Mouse (Mus musculus) layer of hippocampus, postnatal 14 days (tissue): ENCODE measurements around the gene Olfr678. TPM values are rescaled to one million over a fixed set of nuclear protein-coding genes. Genes with fewer than 3 reads are reported as not detected.
"Not testable (repeated sequence)": the region's sequence is repeated elsewhere in the genome, so short reads cannot be mapped to it uniquely, and the experiment has no call there.

Experiments
- DNase-seq, 2 experiments: peaks; one replicate each; pipeline ENCODE4 v3.0.0; 2021 to 2022; ENCODE audit warnings: low spot score in 2 of 2, mixed read lengths in 1 of 2
- long read RNA-seq, 2 experiments: library from polyadenylated mRNA; stranded (forward); transcript quantifications; one replicate each; pipeline ENCODE4 v2.0.0; 2021
- total RNA-seq, 2 experiments: library from RNA; stranded (reverse); gene quantifications; 2 replicates each; pipeline ENCODE4 v1.2.3; 2021

Olfr678 gene
- total RNA-seq, result not detected
- long read RNA-seq, experiment 1, result 0 reads
- long read RNA-seq, experiment 2, result 0 reads

DNA sequence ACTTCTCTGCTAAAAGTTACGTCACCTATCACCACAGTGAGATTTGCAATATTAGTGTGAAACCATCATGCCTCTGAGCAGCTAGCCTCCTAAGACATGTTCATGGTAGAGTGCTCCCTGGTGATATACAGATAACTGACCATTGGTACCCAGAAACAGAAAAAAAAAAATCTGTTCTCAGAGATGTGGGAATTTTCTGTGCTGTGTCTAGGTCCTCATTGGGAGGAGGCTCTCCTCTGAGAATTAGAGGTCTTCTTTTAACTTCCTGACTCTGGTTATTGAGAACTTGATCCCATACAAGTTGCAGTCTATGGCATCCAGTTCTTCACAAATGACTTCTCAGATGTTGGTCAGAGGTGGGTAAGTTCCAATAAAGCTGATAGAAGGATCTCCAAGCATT is at the start of gene Olfr678:
Olfr678 (plus strand) TSS at position 301 of the 400 bp plus-strand sequence.
- no peak for DNase-seq

DNA sequence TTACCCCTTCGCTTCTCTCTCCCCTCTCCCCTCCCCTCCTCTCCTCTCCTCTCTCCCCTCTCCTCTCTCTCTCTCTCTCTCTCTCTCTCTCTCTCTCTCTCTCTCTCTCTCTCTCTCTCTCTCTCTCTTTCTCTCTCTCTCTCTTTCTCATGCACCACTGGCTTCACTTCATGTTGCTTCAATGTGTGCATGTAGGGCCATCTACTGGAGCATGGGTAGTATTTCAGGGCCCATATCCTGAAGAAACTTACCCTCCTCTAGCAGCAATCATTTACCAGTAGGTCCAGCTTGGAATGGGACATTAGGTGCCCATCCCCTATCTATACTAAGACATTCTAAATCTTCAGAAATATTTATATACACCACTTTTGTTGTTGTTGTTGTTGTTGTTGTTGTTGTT is 41.7 kb upstream of the Olfr678 start:
- no peak for DNase-seq

DNA sequence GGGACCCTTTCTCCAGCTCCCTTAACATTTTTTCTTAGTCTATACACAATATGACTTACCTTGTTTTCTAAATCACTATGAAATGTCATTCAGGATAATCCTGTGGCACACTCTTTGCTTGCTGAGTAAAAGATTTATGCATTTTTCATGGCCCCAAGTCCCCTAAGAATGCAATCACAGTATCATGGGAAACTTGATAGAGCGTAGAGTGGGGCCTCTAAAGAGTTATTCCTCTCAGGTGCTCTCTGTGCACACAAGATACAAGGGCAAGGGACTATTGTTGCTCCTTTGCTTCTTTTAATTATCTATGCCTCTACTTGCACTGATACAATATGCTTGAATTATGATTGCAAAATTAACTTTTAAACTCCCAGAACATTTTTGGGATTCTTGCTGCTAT is 35.9 kb upstream of the Olfr678 start, which contains the start of gene Olfr675:
Olfr675 (minus strand) TSS at position 101 of the 400 bp plus-strand sequence.
- no peak for DNase-seq

DNA sequence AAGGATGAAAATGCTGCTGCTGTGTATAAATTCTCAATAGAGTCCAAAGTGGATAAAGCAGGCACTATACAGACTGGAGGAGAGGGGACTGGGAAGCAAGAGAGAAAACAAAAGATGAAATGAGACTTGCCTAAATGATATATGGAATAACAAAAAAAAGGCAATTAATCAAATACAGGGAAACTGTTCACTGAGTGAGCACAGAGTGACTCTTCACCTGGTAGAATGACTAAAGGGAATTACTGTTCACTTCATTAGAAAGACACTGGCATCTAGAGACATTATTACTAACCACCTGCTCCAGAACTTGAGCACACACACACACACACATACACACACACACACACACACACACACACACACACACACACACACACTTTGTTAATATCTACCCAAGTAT is 31.9 kb upstream of the Olfr678 start, which contains the start of gene Olfr676:
Olfr676 (plus strand) TSS at position 301 of the 400 bp plus-strand sequence.
- no peak for DNase-seq

DNA sequence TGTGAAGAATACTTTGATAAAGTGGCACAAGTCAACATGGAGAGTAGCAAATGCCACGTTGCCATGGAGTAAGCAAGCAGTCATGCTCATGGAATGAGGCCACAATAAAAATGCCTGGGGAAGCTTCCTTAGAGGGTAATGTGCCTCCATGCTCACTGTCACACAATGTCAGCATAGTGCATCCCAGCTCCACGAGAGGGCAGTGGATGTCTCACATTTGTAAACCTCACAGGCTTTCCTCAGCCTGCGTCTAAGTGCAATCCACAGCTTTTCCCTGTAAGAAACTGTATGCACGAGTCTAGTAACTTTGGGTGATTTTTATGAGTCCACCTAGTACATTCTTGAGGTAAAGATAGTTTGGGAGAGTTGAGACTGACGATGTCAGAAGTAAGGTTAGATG is 30.4 kb upstream of the Olfr678 start:
- not testable (repeated sequence) for DNase-seq

DNA sequence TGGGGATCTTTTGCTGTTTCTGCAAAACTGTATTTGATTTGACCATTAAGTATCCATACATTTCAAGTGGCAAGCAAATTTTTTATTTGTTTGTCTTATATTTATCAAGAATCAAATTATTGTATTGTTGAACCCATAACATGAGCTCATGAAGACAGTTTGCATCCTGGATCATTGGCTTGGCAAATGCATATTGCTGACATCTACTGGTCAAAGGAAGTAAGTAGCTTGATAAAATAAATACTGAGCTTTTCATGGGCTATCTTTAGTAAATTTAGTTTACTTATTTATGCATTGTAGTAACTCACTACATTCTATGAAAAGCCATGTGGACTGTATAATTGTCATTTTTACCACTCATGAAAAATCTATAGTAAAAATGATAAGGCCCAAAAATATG is 5.3 kb upstream of the Olfr678 start:
- peak in 1 of 2 experiments; percentile 2 for DNase-seq

DNA sequence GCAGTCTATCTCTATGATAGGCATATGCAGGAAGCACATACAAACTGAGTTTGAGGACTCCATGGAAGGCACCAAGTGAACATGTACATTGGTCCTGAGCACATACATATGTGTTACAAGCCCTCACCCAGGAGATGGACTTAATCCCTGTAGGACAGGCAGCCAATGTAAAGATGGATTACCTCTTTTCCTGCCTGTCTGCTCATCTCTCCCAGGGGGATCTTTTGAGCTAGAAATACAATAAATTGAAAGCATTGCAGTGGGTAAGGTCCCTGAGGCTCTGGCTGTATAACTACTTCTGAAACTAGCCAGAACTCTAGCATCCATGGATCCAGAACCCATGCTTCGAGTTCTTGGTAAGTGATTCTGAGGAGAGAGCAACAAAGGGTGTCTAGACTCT is 16.6 kb downstream of the Olfr678 start, which contains the start of gene Olfr679:
Olfr679 (plus strand) TSS at position 301 of the 400 bp plus-strand sequence.
- DNase-seq, result no peak

DNA sequence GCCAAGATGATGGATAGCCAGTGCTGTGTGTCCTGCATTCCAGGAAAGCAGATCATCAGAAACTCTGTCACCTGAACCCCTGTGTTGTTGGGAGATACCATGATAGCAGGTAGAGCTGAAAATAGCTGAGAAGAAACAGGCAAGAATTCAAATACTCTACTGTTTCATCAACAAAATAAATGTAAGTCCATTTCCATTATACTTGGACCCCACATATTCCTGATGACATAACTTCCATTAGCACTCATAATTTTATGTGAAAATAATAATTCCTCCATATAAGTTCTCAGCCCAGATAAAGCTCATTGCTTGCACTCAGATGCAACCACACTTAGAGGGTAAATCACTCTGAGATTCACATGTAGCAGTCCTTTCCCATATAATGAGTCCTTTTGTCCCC is 28.4 kb downstream of the Olfr678 start, which contains the start of gene Olfr680-ps1:
Olfr680-ps1 (minus strand) TSS at position 101 of the 400 bp plus-strand sequence.
- not testable (repeated sequence) for DNase-seq

DNA sequence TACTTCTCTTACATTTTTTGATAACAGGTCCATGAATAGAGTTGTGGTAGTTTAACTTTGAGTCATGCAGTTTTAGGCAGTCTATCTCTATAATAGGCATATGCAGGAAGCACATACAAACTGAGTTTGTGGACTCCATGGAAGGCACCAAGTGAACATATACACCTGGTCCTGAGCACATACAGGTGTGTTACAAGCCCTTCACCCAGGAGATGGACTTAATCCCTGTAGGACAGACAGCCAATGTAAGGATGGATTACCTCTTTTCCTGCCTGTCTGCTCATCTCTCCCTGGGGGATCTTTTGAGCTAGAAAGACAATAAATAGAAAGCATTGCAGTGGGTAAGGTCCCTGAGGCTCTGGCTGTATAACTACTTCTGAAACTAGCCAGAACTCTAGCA is 52.3 kb downstream of the Olfr678 start, which contains the start of gene Olfr681:
Olfr681 (plus strand) TSS at position 301 of the 400 bp plus-strand sequence.
- no peak for DNase-seq

Other genes with a start within 250 kb of the Olfr678 start
- not detected for gene Usp17lb, start 221.9 kb upstream of the Olfr678 start, total RNA-seq
- gene Usp17la, start 207.5 kb upstream of the Olfr678 start, total RNA-seq, result not detected
- not detected for gene Olfr665, start 186.4 kb upstream of the Olfr678 start, total RNA-seq
- gene Olfr666, start 168.5 kb upstream of the Olfr678 start, total RNA-seq, result not detected
- not detected for gene Olfr667, start 143.0 kb upstream of the Olfr678 start, total RNA-seq
- gene Olfr668, start 136.4 kb upstream of the Olfr678 start, total RNA-seq, result not detected
- gene Olfr669, start 130.2 kb upstream of the Olfr678 start, total RNA-seq, result not detected
- not detected for gene Olfr670, start 101.9 kb upstream of the Olfr678 start, total RNA-seq
- not detected for gene Olfr671, start 85.3 kb upstream of the Olfr678 start, total RNA-seq
- not detected for gene Olfr672, start 62.4 kb upstream of the Olfr678 start, total RNA-seq
- gene Olfr675, start 36.0 kb upstream of the Olfr678 start, total RNA-seq, result not detected
- not detected for gene Olfr676, start 31.8 kb upstream of the Olfr678 start, total RNA-seq
- not detected for gene Olfr677, start 13.1 kb upstream of the Olfr678 start, total RNA-seq
- gene Olfr679, start 16.7 kb downstream of the Olfr678 start, total RNA-seq, result not detected
- not detected for gene Olfr680-ps1, start 28.3 kb downstream of the Olfr678 start, total RNA-seq
- not detected for gene Olfr681, start 52.4 kb downstream of the Olfr678 start, total RNA-seq
- not detected for gene Olfr683, start 82.5 kb downstream of the Olfr678 start, total RNA-seq
- gene Olfr684, start 99.2 kb downstream of the Olfr678 start, total RNA-seq, result not detected
- gene Olfr685, start 121.5 kb downstream of the Olfr678 start, total RNA-seq, result not detected
- not detected for gene Olfr686, start 143.0 kb downstream of the Olfr678 start, total RNA-seq
- not detected for gene Olfr688, start 223.6 kb downstream of the Olfr678 start, total RNA-seq
- gene Olfr689, start 246.7 kb downstream of the Olfr678 start, total RNA-seq, result not detected